Mouse (Mus musculus) spleen, adult 12 weeks (tissue): ENCODE measurements at regions not wholly inside any gene's neighbourhood (a gene's known extent, or its start where the extent isn't known, plus 50 kb on each side); places are given as distances from the start of the nearest gene placed in this dataset.
"Not testable (repeated sequence)": the region's sequence is repeated elsewhere in the genome, so short reads cannot be mapped to it uniquely, and the experiment has no call there.

Source experiments
- DNase-seq: peaks from one replicate; pipeline ENCODE4 v3.0.0; 2022; ENCODE audit warnings: low spot score

GRCm38 (mm10) chr9:41914611-41915010 is 209.5 kb downstream of the Sorl1 start:
- no peak for DNase-seq

- no peak for DNase-seq
These were observed 210.2 kb downstream of the Sorl1 start for GRCm38 (mm10) chr9:41913911-41914310.

- no peak for DNase-seq
These were observed 211.6 kb downstream of the Sorl1 start for GRCm38 (mm10) chr9:41912482-41912881.

GRCm38 (mm10) chr9:41900606-41900974 is 223.5 kb downstream of the Sorl1 start:
- no peak for DNase-seq

GRCm38 (mm10) chr9:41899766-41900605 is 224.1 kb downstream of the Sorl1 start:
- no peak for DNase-seq

- DNase-seq = no peak
These were observed 229.0 kb downstream of the Sorl1 start for GRCm38 (mm10) chr9:41895106-41895505.

- DNase-seq = no peak
These were observed 231.3 kb downstream of the Sorl1 start for GRCm38 (mm10) chr9:41892841-41893240.

- DNase-seq = no peak
These were observed 232.9 kb downstream of the Sorl1 start for GRCm38 (mm10) chr9:41891206-41891605.

- no peak for DNase-seq
These were observed 233.6 kb downstream of the Sorl1 start for GRCm38 (mm10) chr9:41890273-41891141.

GRCm38 (mm10) chr9:41889568-41890272 is 234.4 kb downstream of the Sorl1 start:
- DNase-seq = no peak

GRCm38 (mm10) chr9:41888616-41889150 is 235.4 kb downstream of the Sorl1 start:
- DNase-seq = no peak

GRCm38 (mm10) chr9:41886456-41886855 is 237.6 kb downstream of the Sorl1 start:
- DNase-seq = not testable (repeated sequence)

GRCm38 (mm10) chr9:41880457-41880856 is 243.6 kb downstream of the Sorl1 start:
- no peak for DNase-seq

GRCm38 (mm10) chr9:41879080-41879479 is 245.0 kb downstream of the Sorl1 start:
- no peak for DNase-seq

- no peak for DNase-seq
These were observed 263.0 kb downstream of the Sorl1 start for GRCm38 (mm10) chr9:41861136-41861535.

- DNase-seq = no peak
These were observed 263.4 kb downstream of the Sorl1 start for GRCm38 (mm10) chr9:41860681-41861080.

GRCm38 (mm10) chr9:41859780-41860179 is 264.3 kb downstream of the Sorl1 start:
- DNase-seq = no peak

GRCm38 (mm10) chr9:41852099-41852498 is 272.0 kb downstream of the Sorl1 start:
- no peak for DNase-seq

- no peak for DNase-seq
These were observed 274.3 kb downstream of the Sorl1 start for GRCm38 (mm10) chr9:41849628-41850326.

- no peak for DNase-seq
These were observed 279.5 kb downstream of the Sorl1 start for GRCm38 (mm10) chr9:41844616-41845015.
